In the genomic region with DNA sequence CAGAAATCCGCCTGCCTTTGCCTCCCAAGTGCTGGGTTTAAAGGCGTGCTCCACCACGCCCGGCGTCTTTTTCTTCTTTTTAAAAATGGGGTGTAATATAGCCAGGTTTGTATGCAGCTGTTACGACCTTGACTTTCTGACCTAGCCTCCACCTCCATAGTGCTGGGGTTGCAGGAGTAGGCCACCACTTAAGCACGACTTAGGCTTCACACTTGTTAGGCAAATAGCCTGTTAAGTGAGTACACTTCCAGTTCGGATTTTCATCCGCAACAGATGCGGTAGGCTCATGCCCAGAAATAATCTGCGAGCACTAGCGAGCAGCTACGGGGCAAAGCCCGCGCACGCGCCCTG, we compare ENCODE assay signal across 8 mouse cellular contexts. TPM values are rescaled to one million over a fixed set of nuclear protein-coding genes. Genes with fewer than 3 reads are reported as not detected.
DNase-seq lines count a peak whose midpoint lies in the region; ATAC-seq and TF ChIP-seq lines count a peak whose summit lies in the region.

No protein-coding gene starts in this region.

- H3ac ChIP-seq in myocyte (ENCODE audit: control insufficient read depth, insufficient read length) = peak overlapping the region; percentile 59

- TF ChIP-seq POLR2A in liver, adult 2 months (IDR thresholded peaks at IDR 0.05; ENCODE audit: extremely low read depth, insufficient read depth, low read length) = no peak
- TF ChIP-seq POLR2A in myocyte (IDR thresholded peaks at IDR 0.05; ENCODE audit: insufficient read length, low read depth) = no peak

- H3K79me2 ChIP-seq in liver, adult 2 months (ENCODE audit: control insufficient read depth, insufficient read depth, low read length) = peaks cover 4% of the 10 kb centered on the region; the same call in 1 of the 2 replicates
- peaks cover 35% of the 10 kb centered on the region for H3K79me2 ChIP-seq in myocyte (ENCODE audit: control insufficient read depth, insufficient read depth)

- ATAC-seq in embryonic facial prominence, embryonic 11.5 days (replicated peaks; ENCODE audit: insufficient number of reproducible peaks, low FRiP score, low TSS enrichment, low read depth) = peak; percentile 42
- no peak for ATAC-seq in inflammation-experienced regulatory T-cells, adult 6 months

- H3K9me3 ChIP-seq in embryonic facial prominence, embryonic 11.5 days (replicated peaks; ENCODE audit: control insufficient read depth, low read length) = no peaks in the 10 kb centered on the region

- 1% methylated on average over 17 of the region's 17 CpGs for WGBS in liver, adult 2 months
- 1% methylated on average over 17 of the region's 17 CpGs for WGBS in embryonic facial prominence, embryonic 11.5 days

- H3K27ac ChIP-seq in liver, adult 2 months (replicated peaks; ENCODE audit: insufficient read depth, low read depth, low read length) = peak overlapping the region; percentile 50
- peak overlapping the region; percentile 89 for H3K27ac ChIP-seq in embryonic facial prominence, embryonic 11.5 days (replicated peaks; ENCODE audit: low read depth, low read length)

- peak overlapping the region; percentile 46 for H3K9ac ChIP-seq in liver, adult 2 months (ENCODE audit: low read depth, low read length)
- peak overlapping the region; percentile 88 for H3K9ac ChIP-seq in embryonic facial prominence, embryonic 11.5 days (replicated peaks; ENCODE audit: low read length)

- peaks cover 7% of the 10 kb centered on the region for H3K4me1 ChIP-seq in liver, adult 2 months (ENCODE audit: control insufficient read depth, insufficient read depth, low read length)
- H3K4me1 ChIP-seq in embryonic facial prominence, embryonic 11.5 days (ENCODE audit: control insufficient read depth, insufficient read depth, low read length) = no peaks in the 10 kb centered on the region

- no peak for TF ChIP-seq CTCF in liver, adult 2 months (IDR thresholded peaks at IDR 0.05; ENCODE audit: low read depth, low read length)

- H3K36me3 ChIP-seq in liver, adult 2 months (ENCODE audit: control insufficient read depth, insufficient read depth, low read length) = peaks cover 19% of the 10 kb centered on the region
- H3K36me3 ChIP-seq in embryonic facial prominence, embryonic 11.5 days (replicated peaks; ENCODE audit: control insufficient read depth, insufficient read depth, low read depth, low read length) = no peaks in the 10 kb centered on the region
- peaks cover 14% of the 10 kb centered on the region for H3K36me3 ChIP-seq in myocyte (ENCODE audit: control insufficient read depth, insufficient read depth)

- no peaks in the 10 kb centered on the region for H3K27me3 ChIP-seq in liver, adult 2 months (ENCODE audit: control insufficient read depth, insufficient read depth, low read length)
- H3K27me3 ChIP-seq in embryonic facial prominence, embryonic 11.5 days (ENCODE audit: control insufficient read depth, insufficient read depth, low read length) = no peaks in the 10 kb centered on the region
- H3K27me3 ChIP-seq in myocyte (ENCODE audit: control insufficient read depth, insufficient read depth, insufficient read length) = no peaks in the 10 kb centered on the region

- no peak for DNase-seq in liver, adult 2 months (ENCODE audit: extremely low read depth, low read depth, low spot score)
- DNase-seq in liver = no peak
- no peak for DNase-seq in embryonic facial prominence, embryonic 11.5 days (ENCODE audit: low spot score)
- peak; percentile 26 for DNase-seq in hindlimb bud, embryonic 11.5 days (ENCODE audit: extremely low spot score, low read depth, low spot score)
- no peak for DNase-seq in cerebellum, postnatal 4 days (ENCODE audit: low spot score in 2 of 2)
- DNase-seq in spleen, postnatal 4 days (ENCODE audit: low spot score in 2 of 2) = no peak

- H3K4me2 ChIP-seq in embryonic facial prominence, embryonic 11.5 days (ENCODE audit: low read depth, low read length) = peak overlapping the region; percentile 63
- peak overlapping the region; percentile 92 for H3K4me2 ChIP-seq in myocyte (ENCODE audit: low read depth)

- H3K4me3 ChIP-seq in liver, adult 2 months (ENCODE audit: insufficient read depth, low read depth, low read length) = peak overlapping the region; percentile 99
- peak overlapping the region; percentile 72 for H3K4me3 ChIP-seq in embryonic facial prominence, embryonic 11.5 days (ENCODE audit: low read depth, low read length)
- peak overlapping the region; percentile 88 for H3K4me3 ChIP-seq in myocyte

TF ChIP-seq in myocyte, 11 proteins besides CTCF, POLR2A, EP300 and RAD21:
- TF ChIP-seq USF1 (IDR thresholded peaks at IDR 0.05; ENCODE audit: low read depth) (no peak), SRF (IDR thresholded peaks at IDR 0.05; ENCODE audit: control insufficient read depth, insufficient read length, low read depth) (no peak), TCF12 (IDR thresholded peaks at IDR 0.05; ENCODE audit: insufficient read depth, poor library complexity, severe bottlenecking) (no peak)

RNA-seq across cellular contexts. Expression of a gene that starts 0.6 kb away (rescaled TPM):
- total RNA-seq in liver, adult 2 months (2014; rRNA removed) = 20.6 and 27.7 TPM in 2 replicates
- 7.9 and 11.7 TPM in 2 replicates for polyA plus RNA-seq in liver, adult 2 months (2012; rRNA removed)
- 92.4 and 98.9 TPM in 2 replicates for polyA plus RNA-seq in embryonic facial prominence, embryonic 11.5 days (2014; fragmentation: Nextera tagmentation; extraction: Ambion mirVana)
- 42.8 TPM for polyA plus RNA-seq in myocyte (2012; fragmentation: generic; extraction: Trizol)
- 100 to 1,000 TPM in 1 of 3 experiments, 10 to 100 TPM in 2; 83.3 to 106 (median 88.3) TPM for polyA plus RNA-seq in inflammation-experienced regulatory T-cells, adult 6 months (2017; shearing (Covaris generic))

RNA-seq across cellular contexts. Expression of a gene that starts 0.8 kb away (rescaled TPM):
- total RNA-seq in liver, adult 2 months (2014; rRNA removed) = 8.2 and 8.7 TPM in 2 replicates
- 15.0 and 19.6 TPM in 2 replicates for polyA plus RNA-seq in liver, adult 2 months (2012; rRNA removed)
- polyA plus RNA-seq in embryonic facial prominence, embryonic 11.5 days (2014; fragmentation: Nextera tagmentation; extraction: Ambion mirVana) = 11.6 and 14.9 TPM in 2 replicates
- polyA plus RNA-seq in myocyte (2012; fragmentation: generic; extraction: Trizol) = 33.5 TPM
- polyA plus RNA-seq in inflammation-experienced regulatory T-cells, adult 6 months (2017; shearing (Covaris generic)) = 10 to 100 TPM in 2 of 3 experiments, 1 to 10 TPM in 1; 7.9 to 10.8 (median 10.4) TPM

RNA-seq across cellular contexts. Expression of a gene that starts 39.7 kb away (rescaled TPM):
- 0.94 TPM in 1 of 2 replicates, not detected in the other for total RNA-seq in liver, adult 2 months (2014; rRNA removed)
- polyA plus RNA-seq in liver, adult 2 months (2012; rRNA removed) = 2.1 and 2.9 TPM in 2 replicates
- not detected in 2 replicates for polyA plus RNA-seq in embryonic facial prominence, embryonic 11.5 days (2014; fragmentation: Nextera tagmentation; extraction: Ambion mirVana)
- 0.49 TPM for polyA plus RNA-seq in myocyte (2012; fragmentation: generic; extraction: Trizol)
- not detected for polyA plus RNA-seq in inflammation-experienced regulatory T-cells, adult 6 months (2017; shearing (Covaris generic))

RNA-seq across cellular contexts. Expression of a gene that starts 39.7 kb away (rescaled TPM):
- total RNA-seq in liver, adult 2 months (2014; rRNA removed) = 14.3 and 15.3 TPM in 2 replicates
- 31.9 and 57.9 TPM in 2 replicates for polyA plus RNA-seq in liver, adult 2 months (2012; rRNA removed)
- polyA plus RNA-seq in embryonic facial prominence, embryonic 11.5 days (2014; fragmentation: Nextera tagmentation; extraction: Ambion mirVana) = 16.4 and 19.5 TPM in 2 replicates
- 1.2 TPM for polyA plus RNA-seq in myocyte (2012; fragmentation: generic; extraction: Trizol)
- polyA plus RNA-seq in inflammation-experienced regulatory T-cells, adult 6 months (2017; shearing (Covaris generic)) = 100 to 1,000 TPM in 1 of 3 experiments, 10 to 100 TPM in 2; 69.8 to 105 (median 79.3) TPM
